Mouse (Mus musculus): ENCODE data around the gene Tekt5.

Gene Tekt5

GRCm38 (mm10) chr16:10336454-10337421, 58.6 kb downstream of the Tekt5 start:
- no peak for DNase-seq (ENCODE audit: low spot score in 2 of 2)

- DNase-seq (ENCODE audit: low spot score in 2 of 2): no peak
Observed at GRCm38 (mm10) chr16:10335953-10336352, 59.3 kb downstream of the Tekt5 start.

- no peak for DNase-seq (ENCODE audit: low spot score in 2 of 2)
Observed at GRCm38 (mm10) chr16:10332732-10333131, 62.6 kb downstream of the Tekt5 start.

GRCm38 (mm10) chr16:10330586-10331495, 64.4 kb downstream of the Tekt5 start:
- no peak for DNase-seq (ENCODE audit: low spot score in 2 of 2)

GRCm38 (mm10) chr16:10327563-10328333, 67.5 kb downstream of the Tekt5 start:
- DNase-seq (ENCODE audit: low spot score in 2 of 2): no peak

- DNase-seq (ENCODE audit: low spot score in 2 of 2): no peak
Observed at GRCm38 (mm10) chr16:10319914-10320569, 75.2 kb downstream of the Tekt5 start.

- DNase-seq (ENCODE audit: low spot score in 2 of 2): no peak
Observed at GRCm38 (mm10) chr16:10317197-10317544, 78.1 kb downstream of the Tekt5 start.

GRCm38 (mm10) chr16:10316493-10317196, 78.6 kb downstream of the Tekt5 start:
- no peak for DNase-seq (ENCODE audit: low spot score in 2 of 2)

GRCm38 (mm10) chr16:10313646-10314088, 81.6 kb downstream of the Tekt5 start, which contains the start of gene Emp2:
Gene Emp2, minus strand, starts transcription at chr16:10313968.
- DNase-seq (ENCODE audit: low spot score in 2 of 2): no peak

GRCm38 (mm10) chr16:10313226-10313625, 82.1 kb downstream of the Tekt5 start:
- no peak for DNase-seq (ENCODE audit: low spot score in 2 of 2)

- no peak for DNase-seq (ENCODE audit: low spot score in 2 of 2)
Observed at GRCm38 (mm10) chr16:10311989-10312388, 83.3 kb downstream of the Tekt5 start.

GRCm38 (mm10) chr16:10311086-10311485, 84.2 kb downstream of the Tekt5 start:
- DNase-seq (ENCODE audit: low spot score in 2 of 2): no peak

- no peak for DNase-seq (ENCODE audit: low spot score in 2 of 2)
Observed at GRCm38 (mm10) chr16:10310507-10310906, 84.8 kb downstream of the Tekt5 start.
